11 mouse cellular contexts compared by ENCODE assay signal in genomic region chr7:49392180-49392579, GRCm38 (mm10).
DNase-seq lines count a peak whose midpoint lies in the region; ATAC-seq and TF ChIP-seq lines count a peak whose summit lies in the region.
"Had no signal": no experiment of that assay in that cellular context is flagged by ENCODE, and none has a peak within 500 bp of the region (broad histone marks: within the 10 kb centered on the region; RNA-seq: fewer than 3 reads in every experiment).

No protein-coding gene starts in this region.

- no peak overlapping the region for H3K4me3 ChIP-seq in forebrain, embryonic 13.5 days
- H3K4me3 ChIP-seq in forebrain, embryonic 10.5 days, result no peak overlapping the region
- H3K4me3 ChIP-seq in hindbrain, embryonic 15.5 days, result no peak overlapping the region
- no peak overlapping the region for H3K4me3 ChIP-seq in midbrain, embryonic 13.5 days (replicated peaks)

- ATAC-seq in forebrain, embryonic 13.5 days, result peak; percentile 60
- peak; percentile 62 for ATAC-seq in hindbrain, embryonic 15.5 days (ENCODE audit: low FRiP score, low read depth)
- peak; percentile 57; the same call in 1 of the 2 replicates for ATAC-seq in midbrain, embryonic 13.5 days

- no peak for DNase-seq in forebrain, embryonic 10.5 days (ENCODE audit: extremely low spot score, low spot score)
- DNase-seq in brain, embryonic 14.5 days (ENCODE audit: low read depth), result peak; percentile 86
- no peak for DNase-seq in gastrocnemius, postnatal 25 days
- no peak for DNase-seq in lung, postnatal 10 days
- DNase-seq in c-Kit-positive CD71-positive TER-119-positive erythroid progenitor cells, embryonic 14.5 days (ENCODE audit: low spot score), result no peak
- DNase-seq: heart, postnatal 36 days; lung, embryonic 14.5 days; thymus, adult 18-20 months had no signal

- peak overlapping the region; percentile 55; the same call in 1 of the 2 replicates for H3K27ac ChIP-seq in forebrain, embryonic 13.5 days
- no peak overlapping the region for H3K27ac ChIP-seq in forebrain, embryonic 10.5 days
- H3K27ac ChIP-seq in hindbrain, embryonic 15.5 days (replicated peaks), result peak overlapping the region; percentile 59; the same call in 1 of the 2 replicates
- peak overlapping the region; percentile 44 for H3K27ac ChIP-seq in midbrain, embryonic 13.5 days

- 38% methylated on average over 3 of the region's 3 CpGs for WGBS in forebrain, embryonic 13.5 days
- 71% methylated on average over 3 of the region's 3 CpGs for WGBS in forebrain, embryonic 10.5 days
- WGBS in hindbrain, embryonic 15.5 days, result 32% methylated on average over 3 of the region's 3 CpGs
- WGBS in midbrain, embryonic 13.5 days, result 45% methylated on average over 3 of the region's 3 CpGs

- TF ChIP-seq POLR2A in brain, embryonic 14.5 days (IDR thresholded peaks at IDR 0.05; ENCODE audit: borderline replicate concordance, extremely low read depth, insufficient read depth, insufficient read length, poor library complexity, severe bottlenecking), result no peak

- no peak for TF ChIP-seq CTCF in brain, embryonic 14.5 days (IDR thresholded peaks at IDR 0.05; ENCODE audit: borderline replicate concordance, extremely low read depth, insufficient read depth, insufficient read length)

- H3K4me1 ChIP-seq in forebrain, embryonic 13.5 days, result peaks cover 34% of the 10 kb centered on the region
- peaks cover 40% of the 10 kb centered on the region for H3K4me1 ChIP-seq in forebrain, embryonic 10.5 days
- H3K4me1 ChIP-seq in hindbrain, embryonic 15.5 days (replicated peaks), result peaks cover 48% of the 10 kb centered on the region
- peaks cover 60% of the 10 kb centered on the region for H3K4me1 ChIP-seq in midbrain, embryonic 13.5 days (replicated peaks)

- H3K36me3 ChIP-seq in forebrain, embryonic 13.5 days (ENCODE audit: poor library complexity, severe bottlenecking), result no peaks in the 10 kb centered on the region
- no peaks in the 10 kb centered on the region for H3K36me3 ChIP-seq in forebrain, embryonic 10.5 days (replicated peaks)
- no peaks in the 10 kb centered on the region for H3K36me3 ChIP-seq in hindbrain, embryonic 15.5 days
- H3K36me3 ChIP-seq in midbrain, embryonic 13.5 days, result no peaks in the 10 kb centered on the region

- no peaks in the 10 kb centered on the region for H3K27me3 ChIP-seq in forebrain, embryonic 13.5 days
- no peaks in the 10 kb centered on the region for H3K27me3 ChIP-seq in forebrain, embryonic 10.5 days (ENCODE audit: poor library complexity, severe bottlenecking)
- no peaks in the 10 kb centered on the region for H3K27me3 ChIP-seq in hindbrain, embryonic 15.5 days
- no peaks in the 10 kb centered on the region for H3K27me3 ChIP-seq in midbrain, embryonic 13.5 days

- H3K4me2 ChIP-seq in forebrain, embryonic 13.5 days, result no peak overlapping the region
- H3K4me2 ChIP-seq in hindbrain, embryonic 15.5 days, result no peak overlapping the region
- no peak overlapping the region for H3K4me2 ChIP-seq in midbrain, embryonic 13.5 days (replicated peaks)
- H3K4me2 ChIP-seq: lung, embryonic 14.5 days had no signal

- no peaks in the 10 kb centered on the region for H3K9me3 ChIP-seq in forebrain, embryonic 13.5 days (replicated peaks)
- no peaks in the 10 kb centered on the region; the same call in 1 of the 2 replicates for H3K9me3 ChIP-seq in forebrain, embryonic 10.5 days
- H3K9me3 ChIP-seq in hindbrain, embryonic 15.5 days, result no peaks in the 10 kb centered on the region
- no peaks in the 10 kb centered on the region for H3K9me3 ChIP-seq in midbrain, embryonic 13.5 days

- H3K9ac ChIP-seq in forebrain, embryonic 13.5 days, result no peak overlapping the region
- H3K9ac ChIP-seq in hindbrain, embryonic 15.5 days, result no peak overlapping the region
- no peak overlapping the region for H3K9ac ChIP-seq in midbrain, embryonic 13.5 days (replicated peaks)
- H3K9ac ChIP-seq: lung, embryonic 14.5 days had no signal
